Mouse (Mus musculus): ENCODE data around the gene Gm8297. TPM values are rescaled to one million over a fixed set of nuclear protein-coding genes. Genes with fewer than 3 reads are reported as not detected.

Gm8297 gene
- total RNA-seq (2023) = not detected

GRCm38 (mm10) chr14:4983635-4984034 is at the start of gene Gm8297:
Gm8297 (plus strand) TSS chr14:4983935.

GRCm38 (mm10) chr14:5015591-5015990 is 31.9 kb downstream of the Gm8297 start, which contains the start of gene Gm3298:
Gm3298 (plus strand) TSS chr14:5015891.

Other genes starting within 250 kb of the Gm8297 start
- not detected for gene Gm9602, start 207.6 kb upstream of the Gm8297 start, total RNA-seq (2023)
- gene Gm3269, start 145.8 kb upstream of the Gm8297 start, total RNA-seq (2023) = not detected
- gene Gm3264, start 128.4 kb upstream of the Gm8297 start, total RNA-seq (2023) = not detected
- not detected for gene Gm3278, start 91.5 kb upstream of the Gm8297 start, total RNA-seq (2023)
- not detected for gene Gm3298, start 32.0 kb downstream of the Gm8297 start, total RNA-seq (2023)
- gene 4930555G01Rik, start 66.7 kb downstream of the Gm8297 start, total RNA-seq (2023) = not detected
- not detected for gene Gm8281, start 87.1 kb downstream of the Gm8297 start, total RNA-seq (2023)
- gene Gm8279, start 147.6 kb downstream of the Gm8297 start, total RNA-seq (2023) = not detected
- not detected for gene Gm3317, start 180.6 kb downstream of the Gm8297 start, total RNA-seq (2023)
- gene Gm8271, start 201.9 kb downstream of the Gm8297 start, total RNA-seq (2023) = not detected